Mouse (Mus musculus) Patski (cell line): Measurements from ENCODE around the gene Speer3. TPM values are rescaled to one million over a fixed set of nuclear protein-coding genes. Genes with fewer than 3 reads are reported as not detected.
"Not testable (repeated sequence)": the region's sequence is repeated elsewhere in the genome, so short reads cannot be mapped to it uniquely, and the experiment has no call there.

ENCODE experiments used
- ATAC-seq: fragments of 100-300 bp; one replicate; pipeline ENCODE4 v1.8.0; 2021
- CTCF ChIA-PET: fragments of 350-600 bp; sonication (Branson Sonifier 250); formaldehyde crosslinking; loops from one replicate; lab custom pipeline; 2022; ENCODE audit warnings: inconsistent platforms; lab: Charles Lee
- POLR2A ChIA-PET: fragments of 350-600 bp; sonication (Branson Sonifier 250); formaldehyde crosslinking; loops from one replicate; lab custom pipeline; 2022; ENCODE audit warnings: antibody characterized with exemption, inconsistent platforms; lab: Charles Lee
- DNase-seq: peaks from one replicate; pipeline ENCODE4 v3.0.0-alpha.2; 2011; ENCODE audit warnings: low read depth, low spot score
- H3K27me3 ChIP-seq: fragments of 371-371 bp; one replicate; pipeline ENCODE4 v1.5.1; 2021
- CTCF ChIP-seq: fragments of 100-300 bp; IDR thresholded peaks from one replicate; pipeline ENCODE4 v1.5.1; 2021
- in situ Hi-C: fragments of 300-500 bp; cut with MboI; formaldehyde crosslinking; loops from 3 replicates; pipeline ENCODE4 v1.11.1; 2018; ENCODE audit warnings: low pct_unique_long_range_greater_than_20kb, mixed read lengths
- polyA plus RNA-seq: library from polyadenylated mRNA; unstranded; gene quantifications from one replicate; pipeline ENCODE4 v1.2.3, GENCODE M21; 2021

Gene Speer3
- polyA plus RNA-seq = not detected

GRCm38 (mm10) chr5:13791319-13791718, at the start of gene Speer3:
Gene Speer3, plus strand, starts transcription at chr5:13791619.
- ChIA-PET POLR2A (no interaction called here), CTCF (no interaction called here)
- DNase-seq (no peak), ATAC-seq (no peak)
- TF ChIP-seq CTCF = no peak
- in situ Hi-C loops = no loop called here
- H3K27me3 ChIP-seq = no peaks in the 10 kb centered on the region

GRCm38 (mm10) chr5:13810496-13810895, 19.1 kb downstream of the Speer3 start:
- POLR2A ChIA-PET, CTCF ChIA-PET, H3K27me3 ChIP-seq, DNase-seq, in situ Hi-C loops, ATAC-seq: not testable (repeated sequence)

- no peaks in the 10 kb centered on the region for H3K27me3 ChIP-seq
- TF ChIP-seq CTCF = no peak
- CTCF ChIA-PET = interaction anchor here (1.2 kb wide), 1 partner anchor 35 kb away, joined by 3 read pairs; no protein-coding TSS in a partner anchor
- in situ Hi-C loops = no loop called here
- POLR2A ChIA-PET = interaction anchor here (1.0 kb wide), 1 partner anchor 30 kb away, joined by 3 read pairs; no protein-coding TSS in a partner anchor
- ATAC-seq (no peak), DNase-seq (no peak)
Observed at GRCm38 (mm10) chr5:13825108-13825507, 33.7 kb downstream of the Speer3 start.

GRCm38 (mm10) chr5:13826708-13827107, 35.3 kb downstream of the Speer3 start:
- DNase-seq = no peak
- no peak for ATAC-seq
- CTCF ChIA-PET = no interaction called here
- TF ChIP-seq CTCF = no peak
- in situ Hi-C loops = no loop called here
- no peaks in the 10 kb centered on the region for H3K27me3 ChIP-seq
- POLR2A ChIA-PET = no interaction called here

GRCm38 (mm10) chr5:13844317-13844716, 52.9 kb downstream of the Speer3 start:
- in situ Hi-C loops = no loop called here
- ChIA-PET CTCF (interaction anchor here (1.2 kb wide), 1 partner anchor 12 kb away, joined by 3 read pairs; no protein-coding TSS in a partner anchor), POLR2A (no interaction called here)
- H3K27me3 ChIP-seq = no peaks in the 10 kb centered on the region
- no peak for TF ChIP-seq CTCF
- ATAC-seq = no peak
- no peak for DNase-seq

Other genes starting within 250 kb of the Speer3 start
- gene Sema3e, start 233.7 kb downstream of the Speer3 start, polyA plus RNA-seq = 3.8 TPM